Mouse (Mus musculus) erythroid progenitor cell, adult 5-6 weeks (primary cell): ENCODE measurements at regions not wholly inside any gene's neighbourhood (a gene's known extent, or its start where the extent isn't known, plus 50 kb on each side); places are given as distances from the start of the nearest gene placed in this dataset.

Experiments
- ATAC-seq: replicated peaks from 2 replicates; pipeline ENCODE4 v1.8.0; 2016; ENCODE audit warnings: moderate number of reproducible peaks, mild to moderate bottlenecking, moderate TSS enrichment, inconsistent platforms; ENCODE audit not compliant: poor library complexity, low FRiP score, severe bottlenecking

DNA sequence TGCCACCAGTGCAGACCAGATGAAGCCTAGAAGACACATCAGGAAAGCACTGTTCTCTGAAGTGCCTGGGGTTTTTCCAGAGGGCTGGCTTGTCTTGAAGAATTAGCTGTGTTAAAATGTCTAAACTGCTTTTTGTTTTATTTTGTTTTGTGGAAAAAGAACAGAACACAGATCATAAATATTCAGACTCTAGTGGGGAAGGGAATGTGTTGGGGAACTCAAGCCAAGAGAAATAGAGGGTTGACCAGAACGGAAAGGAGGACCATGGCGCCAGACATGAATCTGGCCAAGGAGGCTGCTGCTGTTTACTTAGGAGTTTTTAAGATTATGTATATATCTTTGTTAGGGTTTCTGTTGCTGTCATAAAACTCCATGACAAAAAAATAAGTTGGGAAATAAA is 105.3 kb upstream of the Ppp1r26 start:
- no peak for ATAC-seq

DNA sequence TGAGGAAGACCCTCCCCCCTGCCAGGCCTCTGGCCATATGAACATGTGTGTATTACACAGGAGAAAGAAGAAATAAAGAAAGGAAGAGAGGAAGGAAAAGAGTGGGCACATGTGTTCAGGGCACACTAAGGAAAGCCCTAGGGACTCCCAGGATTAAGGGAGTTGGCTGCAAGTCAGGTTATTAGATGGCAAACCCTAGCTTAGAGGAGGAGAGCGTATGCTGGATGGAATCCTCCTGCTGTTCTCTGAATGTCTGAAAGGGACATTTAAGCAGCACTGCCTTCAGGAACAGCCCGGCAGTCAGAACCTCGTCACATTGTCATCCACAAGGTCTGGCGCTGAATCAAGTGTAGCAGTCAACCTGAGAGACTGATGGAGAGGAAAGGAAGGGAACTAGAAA is 98.1 kb upstream of the Ppp1r26 start:
- ATAC-seq: no peak

DNA sequence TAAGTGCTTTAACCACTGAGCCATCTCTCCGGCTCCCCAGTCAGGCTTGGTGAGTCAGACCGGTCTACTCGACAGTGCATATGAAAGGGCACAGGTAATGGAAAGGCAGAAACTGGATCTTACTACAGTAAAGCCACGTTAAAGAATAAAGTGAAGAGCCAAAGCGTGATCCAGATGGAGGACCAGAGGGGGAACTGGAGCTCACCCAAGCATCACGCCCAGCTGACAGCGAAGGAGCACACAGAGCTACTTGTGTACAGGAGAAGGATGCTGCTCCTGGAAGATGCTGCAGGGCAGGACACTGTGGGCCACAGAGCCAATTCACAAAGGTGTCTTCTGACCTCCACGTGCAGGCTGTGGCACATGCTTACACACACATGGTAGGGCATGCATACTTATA is 96.7 kb upstream of the Ppp1r26 start:
- ATAC-seq: no peak

DNA sequence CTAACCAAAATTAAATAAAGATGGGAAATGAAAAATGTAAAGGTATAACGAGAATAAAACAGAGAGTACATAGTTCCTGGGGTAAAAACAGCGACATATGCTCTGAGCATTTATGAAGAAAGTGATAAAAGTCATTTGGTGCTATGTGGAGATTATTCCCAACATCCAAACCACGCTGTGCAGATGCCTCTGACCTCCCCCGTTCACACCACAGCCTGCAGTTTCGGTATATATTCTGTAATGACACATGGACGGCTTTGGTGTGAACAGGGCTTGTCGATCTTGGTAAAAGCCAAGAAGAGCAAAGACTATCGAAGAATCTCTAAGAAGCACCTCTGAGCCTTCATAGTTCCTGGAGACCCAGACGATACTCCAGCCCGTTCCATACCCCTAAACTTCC is 95.2 kb upstream of the Ppp1r26 start:
- no peak for ATAC-seq

DNA sequence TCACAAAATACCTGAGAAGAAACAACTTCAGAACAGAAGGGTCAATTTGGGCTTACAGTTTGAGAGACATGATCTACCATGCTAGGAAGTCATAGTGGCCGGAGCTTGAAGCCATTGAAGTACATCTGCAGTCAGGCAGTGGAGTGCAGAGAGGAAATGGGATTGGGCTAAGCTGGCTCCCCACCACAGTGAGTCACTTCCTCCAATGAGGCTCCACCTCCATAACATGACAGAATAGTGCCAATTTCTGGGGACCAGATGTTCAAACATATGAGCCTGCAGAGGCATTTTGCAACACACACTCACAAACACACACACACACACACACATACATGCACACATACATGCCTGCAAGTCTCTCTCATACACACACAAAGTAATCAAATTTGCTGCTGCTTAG is 93.7 kb upstream of the Ppp1r26 start:
- no peak for ATAC-seq

DNA sequence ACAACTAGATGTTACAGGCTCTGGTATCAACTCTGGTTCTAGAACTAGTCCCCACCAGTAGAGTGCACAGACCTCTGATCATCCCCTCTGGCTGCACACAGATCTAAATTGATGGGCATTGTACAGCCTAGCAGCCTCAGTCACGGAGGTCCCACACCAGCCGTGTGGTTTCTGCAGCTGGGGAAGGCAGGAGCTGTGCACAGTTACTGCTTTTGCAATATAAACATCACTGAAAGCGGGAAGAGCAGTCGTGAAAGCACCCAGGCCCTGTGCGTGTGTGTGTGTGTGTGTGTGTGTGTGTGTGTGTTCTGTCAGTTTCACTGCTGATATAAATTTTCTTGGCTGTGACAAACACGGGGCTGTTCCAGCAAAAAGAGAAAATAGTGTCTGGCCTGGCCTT is 84.4 kb upstream of the Ppp1r26 start:
- no peak for ATAC-seq

DNA sequence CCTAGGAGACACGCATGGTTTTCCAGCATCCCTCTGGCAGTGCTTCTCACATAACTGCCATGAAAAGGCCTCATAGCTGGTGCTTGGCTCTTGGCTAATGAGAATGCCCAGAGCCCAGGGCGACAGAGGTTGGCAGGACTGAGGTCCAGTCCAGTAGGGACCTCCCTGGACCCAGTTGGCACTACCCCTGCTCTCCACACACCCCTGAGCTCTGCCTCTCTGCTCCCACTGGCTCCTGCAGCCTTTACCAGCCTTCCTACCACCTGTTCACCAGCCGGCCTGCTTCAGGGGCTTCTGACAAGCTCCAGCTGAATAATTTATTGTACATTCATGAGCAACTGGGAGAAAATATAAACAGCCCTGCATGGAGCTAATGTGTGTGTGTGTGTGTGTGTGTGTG is 82.0 kb upstream of the Ppp1r26 start:
- ATAC-seq: no peak

DNA sequence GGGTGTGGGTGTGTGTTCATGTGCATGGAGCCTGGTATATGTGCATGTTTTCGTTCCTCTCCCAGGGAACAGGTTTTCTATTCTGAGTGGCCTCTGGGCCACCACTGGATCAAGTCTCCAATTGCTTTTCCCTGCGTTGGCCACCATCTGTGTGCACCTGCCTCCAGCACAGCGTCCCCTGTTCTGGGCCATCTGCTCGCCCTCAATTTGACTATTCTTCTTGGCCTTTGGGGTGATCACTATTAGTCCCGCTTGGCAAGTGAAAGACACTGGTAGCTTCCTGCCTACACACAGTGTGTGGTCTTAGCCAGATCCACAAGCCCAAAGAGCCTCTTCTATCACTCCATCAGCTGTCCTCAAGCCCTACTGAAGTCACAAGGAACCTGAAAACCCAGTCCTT is 80.8 kb upstream of the Ppp1r26 start:
- no peak for ATAC-seq

DNA sequence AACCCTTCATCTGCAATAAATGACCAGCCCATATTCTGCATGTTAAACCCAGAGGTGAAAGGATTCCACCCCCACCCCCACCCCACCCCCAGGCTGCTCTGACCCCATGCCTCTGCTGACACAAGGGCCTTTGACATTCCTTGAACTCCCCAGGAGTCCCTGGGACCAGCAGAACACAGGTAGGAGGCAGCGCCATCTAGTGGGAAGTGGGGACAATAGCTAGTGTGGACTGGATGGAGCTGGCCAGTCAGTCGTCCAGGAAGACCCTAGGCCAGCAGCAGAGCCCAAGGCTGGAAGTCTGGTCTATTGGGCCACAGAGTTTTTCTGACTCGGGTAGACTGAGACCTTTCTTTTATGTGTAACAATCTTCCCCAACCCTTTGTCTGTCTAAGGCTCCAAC is 71.8 kb upstream of the Ppp1r26 start:
- ATAC-seq: no peak

DNA sequence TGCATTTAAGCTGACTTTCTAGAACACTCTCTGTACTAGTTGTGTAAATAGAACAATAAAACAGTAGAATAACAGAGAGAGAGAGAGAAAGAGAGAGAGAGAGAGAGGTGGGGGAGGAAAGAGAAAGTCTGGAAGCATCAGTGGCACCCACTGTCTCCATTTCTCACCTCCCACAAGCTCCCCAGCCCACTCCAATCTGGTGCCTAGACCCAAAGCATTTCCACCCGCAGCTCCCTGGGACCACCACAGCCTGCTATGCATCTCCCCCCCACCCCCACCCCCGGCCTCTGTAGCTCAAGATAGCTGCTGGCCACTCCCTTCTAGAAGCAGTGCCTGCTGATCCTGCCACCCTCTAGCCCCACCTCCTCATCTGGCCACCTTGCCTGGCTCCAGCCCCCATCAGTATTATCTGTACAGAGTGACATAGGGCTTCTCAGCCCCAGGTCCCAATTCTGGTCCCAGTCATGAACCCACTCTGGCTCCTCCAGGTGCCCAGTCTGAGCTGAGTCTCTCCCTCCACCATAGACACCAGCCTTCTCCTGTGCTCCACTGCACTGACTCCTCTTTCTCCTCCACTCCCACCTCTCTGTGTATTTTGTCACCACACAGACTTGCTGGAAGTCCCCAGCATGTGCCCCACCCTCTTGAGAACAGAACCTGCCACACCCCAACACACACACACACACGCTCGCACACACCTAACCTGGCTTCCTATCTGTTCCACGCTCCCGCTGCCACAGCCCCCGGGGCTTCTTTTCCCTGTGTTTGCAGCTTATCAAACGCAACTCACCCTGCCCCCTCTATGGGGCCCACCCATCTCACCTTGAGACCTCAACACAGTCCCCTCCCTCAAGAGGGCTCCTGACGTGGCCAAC is 68.4 kb upstream of the Ppp1r26 start:
- ATAC-seq: no peak

DNA sequence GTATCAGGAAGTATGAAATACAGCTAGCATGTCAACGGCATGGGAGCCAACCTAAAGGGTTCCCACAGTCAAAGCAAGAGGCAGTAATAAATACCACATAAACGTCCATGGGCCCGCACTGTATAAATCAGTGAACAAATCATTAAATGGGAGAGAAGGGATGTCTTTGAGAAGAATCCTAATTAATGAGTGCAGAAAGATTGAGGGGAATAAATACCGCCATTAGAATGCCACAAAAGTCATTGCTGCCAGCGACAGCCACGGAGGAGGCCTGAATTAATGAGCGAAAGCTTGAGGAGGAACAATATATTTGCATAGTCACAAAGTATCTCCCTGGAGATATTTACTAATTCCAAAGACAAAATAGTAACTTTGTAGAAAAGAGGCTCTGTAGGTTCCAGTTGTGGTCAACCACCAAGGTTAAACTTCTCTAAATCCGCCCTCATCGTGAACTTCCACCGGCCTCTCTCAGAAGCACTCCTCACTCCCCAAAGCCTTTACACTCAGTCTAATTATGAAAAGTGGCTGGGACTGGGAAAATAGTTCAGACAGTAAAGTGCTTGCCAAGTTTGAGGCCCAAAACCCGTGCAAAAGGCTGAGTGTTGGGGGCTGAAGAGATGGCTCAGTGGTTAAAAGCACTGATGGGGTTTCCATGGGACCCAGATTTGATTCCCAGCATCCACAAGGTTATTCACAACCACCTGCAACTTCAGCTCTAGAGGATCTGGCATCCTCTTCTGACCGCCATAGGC is 64.4 kb upstream of the Ppp1r26 start:
- ATAC-seq: no peak

DNA sequence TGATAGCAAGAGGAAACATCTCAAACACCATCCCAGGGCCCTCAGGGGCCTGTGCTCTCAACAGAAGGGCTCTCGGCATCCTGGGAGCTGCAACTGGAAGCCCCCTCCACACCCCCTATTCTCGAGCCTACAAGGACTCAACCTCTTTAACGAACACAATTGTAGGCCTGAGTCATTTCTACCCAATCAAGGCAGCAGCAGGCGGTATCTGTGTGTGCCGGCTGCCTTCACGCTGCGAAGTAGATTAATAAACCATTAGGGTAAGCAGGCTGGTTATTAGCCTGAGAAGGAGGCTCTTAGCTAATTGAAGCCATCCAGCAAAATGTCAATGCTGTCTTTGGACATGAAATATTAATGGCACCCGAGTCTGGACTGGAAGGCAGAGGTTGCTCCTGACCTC is 61.7 kb upstream of the Ppp1r26 start:
- ATAC-seq: no peak

DNA sequence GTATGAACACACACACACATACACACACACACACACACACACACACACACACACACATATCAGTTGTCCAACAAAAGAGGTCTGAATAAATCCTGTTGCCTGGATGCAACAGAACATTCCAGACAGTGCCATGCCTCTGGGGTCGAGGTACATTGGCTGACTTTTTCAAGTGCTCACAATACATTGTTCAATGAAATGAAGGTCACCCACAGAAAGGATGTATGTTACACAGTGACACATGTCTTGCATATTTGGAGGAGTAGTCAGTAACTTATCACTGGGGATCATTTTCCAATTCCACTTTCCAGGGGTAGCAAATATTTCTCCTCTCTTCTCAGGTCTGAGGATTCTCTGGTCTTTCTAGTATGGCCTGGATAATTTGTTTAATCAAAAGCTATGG is 59.8 kb upstream of the Ppp1r26 start:
- ATAC-seq: no peak

DNA sequence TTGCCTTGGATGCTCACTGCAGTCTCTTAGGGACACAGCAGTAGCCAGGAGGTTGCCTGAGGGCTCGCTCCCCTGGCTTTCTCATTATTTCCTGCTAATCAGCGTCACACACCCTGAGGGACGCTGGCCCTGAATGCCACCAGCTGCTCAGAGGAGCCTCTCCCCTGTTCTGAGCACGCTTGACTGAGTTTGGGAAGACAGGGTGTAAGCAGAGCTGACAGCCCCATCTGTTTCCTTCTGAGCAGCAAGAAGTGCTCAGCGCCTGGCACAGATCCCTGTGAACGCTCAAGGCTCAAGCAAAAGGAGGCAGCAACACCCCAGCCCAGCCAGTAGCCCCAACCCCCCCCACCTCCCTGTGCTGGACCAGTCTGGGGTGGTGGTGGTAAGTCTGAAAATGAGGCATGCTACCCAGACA is 59.2 kb upstream of the Ppp1r26 start:
- no peak for ATAC-seq

DNA sequence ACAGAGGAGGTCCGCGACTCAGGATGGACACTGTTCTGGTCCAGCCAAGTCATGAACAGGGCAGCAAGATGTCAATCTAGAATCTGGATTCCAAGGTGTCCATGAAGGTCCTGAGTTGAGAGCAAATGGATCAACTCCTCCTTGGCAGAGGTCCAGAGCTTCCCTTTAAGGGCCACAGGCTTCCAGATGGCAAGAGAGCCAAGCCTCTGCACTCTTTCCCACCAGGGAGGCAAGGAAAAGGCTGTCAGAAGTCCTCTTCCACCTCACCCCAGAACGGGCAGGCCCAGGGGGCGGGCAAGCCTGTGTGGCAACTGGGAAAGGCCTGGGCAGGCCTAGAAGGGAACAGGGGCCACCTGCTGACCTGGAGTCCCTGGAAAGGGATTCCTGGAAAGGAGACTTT is 58.7 kb upstream of the Ppp1r26 start:
- no peak for ATAC-seq

DNA sequence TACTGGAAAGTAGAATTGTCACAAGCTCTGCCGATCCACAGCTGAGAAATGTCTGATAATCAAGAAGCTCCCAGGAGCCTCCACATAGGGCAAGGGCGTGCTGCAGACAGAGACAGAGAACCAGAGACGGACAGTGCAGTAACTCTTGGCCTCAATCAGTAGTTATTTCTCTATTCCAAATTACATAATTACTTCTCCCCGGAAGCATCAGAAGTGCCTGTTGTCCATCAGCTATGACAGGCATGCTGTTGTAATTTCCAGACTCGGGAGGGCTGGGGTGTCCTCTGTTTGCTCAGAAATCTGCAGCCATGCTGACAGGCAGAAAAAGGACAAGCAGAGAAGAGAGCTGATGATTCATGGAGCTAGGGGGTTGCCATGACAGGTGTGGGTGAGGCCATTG is 56.9 kb upstream of the Ppp1r26 start:
- ATAC-seq: no peak

DNA sequence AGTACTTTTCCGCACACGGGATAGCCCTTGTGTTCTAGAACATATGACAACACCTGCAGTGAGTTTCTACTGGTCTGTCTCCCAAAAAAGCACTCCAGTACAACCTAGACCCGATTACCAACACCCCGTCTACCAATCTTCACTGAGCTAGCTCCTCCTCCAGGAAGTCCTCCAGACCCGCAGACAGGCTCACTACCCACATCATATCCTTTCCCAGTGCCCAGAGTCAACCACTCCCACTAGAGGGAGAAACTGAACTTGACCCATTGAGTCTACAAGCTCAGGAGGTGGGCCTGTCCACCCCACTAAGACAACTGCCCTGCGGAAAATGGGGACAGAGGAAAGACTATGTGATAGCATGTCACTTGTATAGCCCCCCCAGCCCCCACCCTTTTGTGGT is 51.2 kb upstream of the Ppp1r26 start:
- ATAC-seq: no peak
